Mouse (Mus musculus): ENCODE data around the gene Tekt4.
A peak's percentile ranks its signal among the peaks of the same experiment; 100 is the strongest.

The Tekt4 gene

GRCm38 (mm10) chr17:25480152-25480551 lies 25.7 kb downstream of the Tekt4 start:
- DNase-seq (ENCODE audit: low read depth) = no peak

GRCm38 (mm10) chr17:25480820-25481219 lies 26.4 kb downstream of the Tekt4 start:
- DNase-seq (ENCODE audit: low read depth) = no peak

GRCm38 (mm10) chr17:25482092-25482491 lies 27.7 kb downstream of the Tekt4 start:
- DNase-seq (ENCODE audit: low read depth) = no peak

GRCm38 (mm10) chr17:25497013-25497412 lies 42.6 kb downstream of the Tekt4 start, which contains the start of gene Sstr5:
Sstr5 (minus strand) TSS chr17:25497288.
- no peak for DNase-seq (ENCODE audit: low read depth)

- DNase-seq (ENCODE audit: low read depth) = peak; percentile 64
Measured at GRCm38 (mm10) chr17:25502599-25502998, 48.2 kb downstream of the Tekt4 start.

GRCm38 (mm10) chr17:25507799-25508198 lies 53.4 kb downstream of the Tekt4 start:
- peak; percentile 70 for DNase-seq (ENCODE audit: low read depth)

GRCm38 (mm10) chr17:25508860-25509577 lies 54.6 kb downstream of the Tekt4 start:
- DNase-seq (ENCODE audit: low read depth) = peak; percentile 41

GRCm38 (mm10) chr17:25510074-25510830 lies 55.8 kb downstream of the Tekt4 start:
- no peak for DNase-seq (ENCODE audit: low read depth)

GRCm38 (mm10) chr17:25511876-25512275 lies 57.5 kb downstream of the Tekt4 start:
- DNase-seq (ENCODE audit: low read depth) = no peak

- DNase-seq (ENCODE audit: low read depth) = no peak
Measured at GRCm38 (mm10) chr17:25514055-25514454, 59.6 kb downstream of the Tekt4 start.

- DNase-seq (ENCODE audit: low read depth) = no peak
Measured at GRCm38 (mm10) chr17:25516315-25516714, 61.9 kb downstream of the Tekt4 start.

GRCm38 (mm10) chr17:25518144-25518543 lies 63.7 kb downstream of the Tekt4 start:
- DNase-seq (ENCODE audit: low read depth) = no peak

- no peak for DNase-seq (ENCODE audit: low read depth)
Measured at GRCm38 (mm10) chr17:25519511-25519910, 65.1 kb downstream of the Tekt4 start.

GRCm38 (mm10) chr17:25520492-25520891 lies 66.1 kb downstream of the Tekt4 start:
- no peak for DNase-seq (ENCODE audit: low read depth)

- no peak for DNase-seq (ENCODE audit: low read depth)
Measured at GRCm38 (mm10) chr17:25522080-25522479, 67.7 kb downstream of the Tekt4 start.
